Mouse (Mus musculus) stomach, embryonic 15.5 days (tissue): Measurements from ENCODE around the gene Ppp2r2c. TPM values are rescaled to one million over a fixed set of nuclear protein-coding genes. Genes with fewer than 3 reads are reported as not detected.

Experiments used
- ATAC-seq: fragments of 200-750 bp; cut with Nextera tagmentation; 2 replicates; pipeline ENCODE4 v1.8.0; 2017; ENCODE audit warnings: low read depth, moderate number of reproducible peaks, moderate TSS enrichment; ENCODE audit not compliant: insufficient read depth, low FRiP score
- H3K27ac ChIP-seq: fragments of 300-500 bp; sonication (generic); 2 replicates; pipeline ENCODE4 v1.5.1; 2015; ENCODE audit warnings: mild to moderate bottlenecking, inconsistent platforms
- H3K27me3 ChIP-seq: fragments of 300-500 bp; sonication (generic); replicated peaks from 2 replicates; pipeline ENCODE4 v1.6.1; 2015; ENCODE audit warnings: inconsistent platforms
- H3K36me3 ChIP-seq: fragments of 300-500 bp; sonication (generic); 2 replicates; pipeline ENCODE4 v1.6.1; 2015; ENCODE audit warnings: inconsistent platforms
- H3K4me1 ChIP-seq: fragments of 300-500 bp; sonication (generic); 2 replicates; pipeline ENCODE4 v1.6.1; 2015; ENCODE audit warnings: inconsistent platforms
- H3K4me2 ChIP-seq: fragments of 300-500 bp; sonication (generic); 2 replicates; pipeline ENCODE4 v1.6.1; 2015; ENCODE audit warnings: mild to moderate bottlenecking, inconsistent platforms
- H3K4me3 ChIP-seq: fragments of 300-500 bp; sonication (generic); replicated peaks from 2 replicates; pipeline ENCODE4 v1.5.1; 2015; ENCODE audit warnings: inconsistent platforms
- H3K9ac ChIP-seq: fragments of 300-500 bp; sonication (generic); 2 replicates; pipeline ENCODE4 v1.6.1; 2015; ENCODE audit warnings: inconsistent platforms
- H3K9me3 ChIP-seq: fragments of 300-500 bp; sonication (generic); 2 replicates; pipeline ENCODE4 v1.6.1; 2016; ENCODE audit warnings: inconsistent platforms
- WGBS: fragments of 180-500 bp; shearing (Covaris S2); methylation state at CpG from one replicate; pipeline ENCODE4 v1.1.7; 2015; 5-methylcytosine and 5-hydroxymethylcytosine counted together
- polyA plus RNA-seq: library from polyadenylated mRNA; unstranded; fragments of >200 nt; fragmentation: Nextera tagmentation; extraction: Ambion mirVana; gene quantifications from 2 replicates; pipeline ENCODE4 v1.2.1, GENCODE M21; 2015

Gene Ppp2r2c
- polyA plus RNA-seq, 1 experiment from 2014 or later: 1.1 TPM

DNA sequence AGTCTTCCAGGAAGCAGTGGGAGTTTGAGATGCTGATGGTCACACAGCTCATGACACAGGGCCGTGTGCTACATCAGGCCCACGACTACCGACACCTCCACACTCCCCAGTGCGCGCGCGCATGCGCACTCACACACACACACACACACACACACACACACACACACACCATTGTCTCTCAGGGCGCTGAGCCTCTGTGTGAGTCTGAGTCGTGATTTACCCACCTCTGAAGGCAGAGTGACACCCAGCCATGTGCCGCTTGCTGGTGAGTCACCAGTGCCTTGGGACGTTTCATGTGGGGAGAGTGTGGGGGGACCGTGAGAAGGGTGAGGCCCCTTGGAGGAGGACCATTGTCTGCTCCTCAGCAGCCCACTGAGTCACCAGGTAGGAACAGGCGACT, 128.1 kb downstream of the Ppp2r2c start:
- H3K27ac ChIP-seq: no peak overlapping the region
- H3K4me2 ChIP-seq: no peak overlapping the region
- no peak overlapping the region for H3K9ac ChIP-seq
- no peak overlapping the region for H3K4me3 ChIP-seq
- no peaks in the 10 kb centered on the region for H3K4me1 ChIP-seq
- 80% methylated on average over 14 of the region's 14 CpGs for WGBS
- no peaks in the 10 kb centered on the region for H3K36me3 ChIP-seq
- H3K27me3 ChIP-seq: no peaks in the 10 kb centered on the region
- H3K9me3 ChIP-seq: no peaks in the 10 kb centered on the region
- no peak for ATAC-seq

DNA sequence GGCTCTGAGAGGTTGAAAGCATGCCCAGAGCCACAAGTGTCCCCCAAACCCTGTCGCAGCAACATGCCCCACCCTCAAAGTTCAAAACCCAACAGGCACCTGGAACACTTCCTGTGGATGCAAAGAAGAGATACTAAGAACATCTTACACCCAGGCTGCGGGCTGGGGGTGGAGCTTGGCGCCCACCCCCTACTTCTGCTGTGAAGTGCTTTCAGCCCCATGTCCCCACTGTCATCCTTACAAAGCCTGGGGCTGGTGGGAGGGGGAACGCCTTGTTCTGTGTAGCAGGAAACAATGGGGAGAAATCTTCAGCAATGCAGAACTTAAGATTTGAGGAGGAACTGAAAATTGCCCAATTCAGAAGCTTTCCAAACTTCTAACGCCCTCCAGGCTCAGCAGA, 129.7 kb downstream of the Ppp2r2c start:
- 43% methylated on average over 5 of the region's 5 CpGs for WGBS
- Histone ChIP-seq H3K4me3 (no peak overlapping the region), H3K9ac (no peak overlapping the region), H3K4me2 (no peak overlapping the region), H3K9me3 (no peaks in the 10 kb centered on the region), H3K27ac (no peak overlapping the region), H3K27me3 (no peaks in the 10 kb centered on the region), H3K36me3 (no peaks in the 10 kb centered on the region), H3K4me1 (no peaks in the 10 kb centered on the region)
- ATAC-seq: no peak

DNA sequence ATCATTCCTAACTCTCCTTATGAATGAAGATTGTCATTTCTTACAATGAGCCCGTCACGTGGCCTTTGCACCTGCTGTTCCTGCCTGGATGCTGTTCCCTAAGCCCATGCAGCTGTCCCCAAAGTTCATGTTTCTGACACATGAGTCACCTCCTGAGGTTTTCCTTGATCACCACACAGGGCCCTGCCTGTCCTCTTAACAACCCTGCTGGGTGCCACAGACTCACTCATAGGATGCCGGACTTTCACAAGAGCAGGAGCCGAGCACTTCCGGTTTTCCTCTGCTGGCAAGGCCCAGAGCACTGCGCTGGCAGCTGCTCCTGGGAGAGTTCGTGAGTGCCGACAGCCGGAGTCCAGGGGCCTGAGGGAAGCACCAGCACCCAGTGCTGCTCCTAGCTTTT, 132.7 kb downstream of the Ppp2r2c start:
- Histone ChIP-seq H3K4me3 (no peak overlapping the region), H3K9me3 (no peaks in the 10 kb centered on the region)
- WGBS: 85% methylated on average over 9 of the region's 9 CpGs

DNA sequence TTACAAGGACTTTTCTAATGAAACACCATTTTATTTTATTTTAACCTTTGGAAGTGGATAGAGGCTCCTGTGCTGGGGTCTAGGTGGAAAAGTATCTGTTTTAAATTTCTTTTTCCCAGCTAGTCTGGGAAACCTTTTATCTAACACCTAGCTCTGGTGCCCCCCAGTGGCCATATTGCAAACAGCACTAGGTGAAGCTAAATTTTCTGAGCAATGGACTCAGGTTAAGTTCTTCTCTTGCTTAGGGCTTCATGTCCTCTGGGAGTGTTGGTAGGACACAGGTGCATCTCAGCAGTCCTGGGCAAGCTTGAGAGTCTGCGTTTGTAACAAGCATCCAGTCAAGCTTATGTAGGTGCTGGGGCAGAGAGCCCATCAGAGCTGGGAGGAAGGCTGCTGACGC, 133.7 kb downstream of the Ppp2r2c start:
- WGBS: 58% methylated on average over 2 of the region's 2 CpGs

More for the DNA sequence above, 132.7 kb downstream of the Ppp2r2c start:
- Histone ChIP-seq H3K27ac (no peak overlapping the region), H3K4me1 (no peaks in the 10 kb centered on the region), H3K9ac (no peak overlapping the region), H3K4me2 (no peak overlapping the region), H3K27me3 (no peaks in the 10 kb centered on the region), H3K36me3 (no peaks in the 10 kb centered on the region)
- ATAC-seq: no peak

More for the DNA sequence above, 133.7 kb downstream of the Ppp2r2c start:
- Histone ChIP-seq H3K4me3 (no peak overlapping the region), H3K9ac (no peak overlapping the region), H3K27ac (no peak overlapping the region), H3K4me2 (no peak overlapping the region), H3K4me1 (no peaks in the 10 kb centered on the region), H3K27me3 (no peaks in the 10 kb centered on the region), H3K9me3 (no peaks in the 10 kb centered on the region), H3K36me3 (no peaks in the 10 kb centered on the region)
- no peak for ATAC-seq

Other genes starting within 250 kb of the Ppp2r2c start
- gene D5Ertd579e, start 172.5 kb upstream of the Ppp2r2c start, polyA plus RNA-seq: 19.6 and 20.0 TPM in 2 replicates
- gene Bloc1s4, start 119.9 kb upstream of the Ppp2r2c start, polyA plus RNA-seq: 23.2 and 26.3 TPM in 2 replicates
- 510 and 539 TPM in 2 replicates for gene Mrfap1, start 71.7 kb upstream of the Ppp2r2c start, polyA plus RNA-seq
- gene Man2b2, start 37.9 kb upstream of the Ppp2r2c start, polyA plus RNA-seq: 17.9 and 19.2 TPM in 2 replicates
- 10.8 and 11.6 TPM in 2 replicates for gene Wfs1, start 120.7 kb downstream of the Ppp2r2c start, polyA plus RNA-seq
- gene Gm1043, start 216.9 kb downstream of the Ppp2r2c start, polyA plus RNA-seq: 0.04 and 0.10 TPM in 2 replicates